Mouse (Mus musculus) forebrain, postnatal 0 days (tissue): ENCODE measurements around the gene Rhbdl1. TPM values are rescaled to one million over a fixed set of nuclear protein-coding genes. Genes with fewer than 3 reads are reported as not detected.

Source experiments
- ATAC-seq: fragments of 200-750 bp; cut with Nextera tagmentation; 2 replicates; pipeline ENCODE4 v1.8.0; 2017; ENCODE audit warnings: mild to moderate bottlenecking, moderate library complexity
- DNase-seq: peaks from one replicate; pipeline ENCODE4 v3.0.0-alpha.2; 2015
- H3K27ac ChIP-seq: fragments of 300-500 bp; sonication (generic); 2 replicates; pipeline ENCODE4 v1.5.1; 2014; ENCODE audit warnings: low read depth, mild to moderate bottlenecking, antibody characterized with exemption, low read length, moderate library complexity, mixed read lengths
- H3K27me3 ChIP-seq: fragments of 300-500 bp; sonication (generic); 2 replicates; pipeline ENCODE4 v1.6.1; 2014; ENCODE audit warnings: mild to moderate bottlenecking, low read length, mixed read lengths; ENCODE audit not compliant: insufficient read depth
- H3K36me3 ChIP-seq: fragments of 300-500 bp; sonication (generic); 2 replicates; pipeline ENCODE4 v1.6.1; 2014; ENCODE audit warnings: mild to moderate bottlenecking, moderate library complexity; ENCODE audit not compliant: insufficient read depth
- H3K4me1 ChIP-seq: fragments of 300-500 bp; sonication (generic); 2 replicates; pipeline ENCODE4 v1.6.1; 2014; ENCODE audit warnings: antibody characterized with exemption; ENCODE audit not compliant: insufficient read depth
- H3K4me2 ChIP-seq: fragments of 300-500 bp; sonication (generic); 2 replicates; pipeline ENCODE4 v1.6.1; 2014; ENCODE audit warnings: low read depth, mild to moderate bottlenecking, moderate library complexity
- H3K4me3 ChIP-seq: fragments of 300-500 bp; sonication (generic); 2 replicates; pipeline ENCODE4 v1.5.1; 2014; ENCODE audit warnings: low read depth, low read length, mixed read lengths
- H3K9ac ChIP-seq: fragments of 300-500 bp; sonication (generic); 2 replicates; pipeline ENCODE4 v1.6.1; 2014; ENCODE audit warnings: mild to moderate bottlenecking
- H3K9me3 ChIP-seq: fragments of 300-500 bp; sonication (generic); 2 replicates; pipeline ENCODE4 v1.6.1; 2016; ENCODE audit warnings: low read length
- CTCF ChIP-seq: sonication (generic); IDR thresholded peaks from 2 replicates; pipeline ENCODE4 v1.5.1; 2016; ENCODE audit warnings: antibody characterized with exemption, control low read depth, low read depth
- WGBS: fragments of 180-500 bp; shearing (Covaris S2); extraction: QIAGEN DNeasy Blood & Tissue Kit; methylation state at CpG from one replicate; pipeline ENCODE4 v1.1.7; 2014; 5-methylcytosine and 5-hydroxymethylcytosine counted together
- polyA plus RNA-seq: library from polyadenylated mRNA; unstranded; fragments of >200 nt; fragmentation: Nextera tagmentation; extraction: Ambion mirVana; gene quantifications from 2 replicates; pipeline ENCODE4 v1.2.1, GENCODE M21; 2015
- total RNA-seq: library from RNA; depleted of rRNA; stranded (reverse); fragments of >200 nt; gene quantifications from 2 replicates; pipeline ENCODE4 v1.2.3, GENCODE M21; 2014

Rhbdl1 gene
- total and polyA plus RNA-seq, 2 experiments from 2014 or later = 83.3 to 85.4 TPM

DNA sequence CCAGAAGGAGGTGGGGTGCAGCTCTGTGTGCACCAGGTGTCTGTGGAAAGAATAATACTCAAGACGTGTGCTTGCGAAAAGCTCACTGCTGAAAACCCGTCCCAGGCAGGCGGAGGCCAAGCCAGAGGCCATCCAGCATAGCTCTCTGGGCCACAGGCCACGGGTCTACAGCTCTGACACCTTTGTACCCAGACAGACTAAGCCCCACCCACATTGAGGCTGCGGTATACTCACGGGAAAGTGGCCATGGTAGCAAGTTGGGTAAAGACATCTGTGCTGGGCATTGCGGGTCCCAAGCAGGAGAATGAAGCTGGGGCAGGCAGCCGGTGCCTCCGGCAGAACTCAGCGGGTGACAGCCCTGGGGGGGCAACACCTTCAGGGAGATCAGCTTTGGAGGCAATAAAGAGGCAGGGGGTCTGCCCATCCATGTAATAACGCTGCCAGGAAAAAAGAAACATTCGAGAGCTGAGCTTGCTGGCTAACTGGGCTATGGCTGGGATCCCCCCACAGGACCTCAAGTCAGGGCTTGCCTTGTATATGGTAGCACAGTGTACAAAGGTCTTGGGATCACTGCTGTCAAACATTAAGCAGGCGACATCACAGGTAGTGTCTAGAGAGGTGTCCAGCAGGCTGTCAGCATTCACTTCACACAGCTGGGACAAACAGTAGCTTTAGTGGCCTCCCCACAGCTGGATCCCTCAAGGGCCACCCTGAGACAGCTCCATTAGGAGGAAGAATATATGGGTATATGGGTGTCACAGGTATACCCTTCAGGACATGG is 2.5 kb upstream of the Rhbdl1 start:
- no peak for TF ChIP-seq CTCF
- WGBS = 90% methylated on average over 14 of the region's 14 CpGs
- no peak for ATAC-seq
- H3K9me3 ChIP-seq = no peaks in the 10 kb centered on the region
- H3K27me3 ChIP-seq = no peaks in the 10 kb centered on the region
- no peak overlapping the region for H3K9ac ChIP-seq
- H3K36me3 ChIP-seq = peaks cover 38% of the 10 kb centered on the region
- no peak overlapping the region for H3K4me3 ChIP-seq
- H3K4me1 ChIP-seq = peaks cover 29% of the 10 kb centered on the region
- DNase-seq = no peak
- no peak overlapping the region for H3K4me2 ChIP-seq
- no peak overlapping the region for H3K27ac ChIP-seq

DNA sequence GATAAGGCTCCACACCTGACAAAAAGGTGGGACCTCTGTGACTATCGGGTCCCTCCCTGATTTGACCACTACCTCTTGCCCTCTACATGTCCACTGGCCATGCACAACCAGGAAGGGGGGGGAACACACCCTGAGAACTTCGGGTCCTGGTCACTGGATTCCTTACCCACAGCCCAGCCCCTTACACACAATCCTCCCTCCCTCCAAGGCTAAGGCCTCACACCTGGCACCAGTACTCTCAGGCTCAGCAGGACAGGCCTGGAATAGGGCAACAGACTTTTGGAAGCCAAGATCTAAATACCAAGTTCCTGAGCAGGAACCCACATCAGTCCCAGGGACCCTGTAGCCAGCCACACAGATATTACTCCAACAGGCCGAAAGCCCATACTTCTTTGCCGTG is 1.8 kb upstream of the Rhbdl1 start:
- Histone ChIP-seq H3K9me3 (no peaks in the 10 kb centered on the region), H3K4me1 (peaks cover 33% of the 10 kb centered on the region), H3K4me2 (no peak overlapping the region), H3K27ac (no peak overlapping the region), H3K27me3 (no peaks in the 10 kb centered on the region), H3K4me3 (no peak overlapping the region), H3K36me3 (peaks cover 38% of the 10 kb centered on the region), H3K9ac (no peak overlapping the region)
- no peak for ATAC-seq
- TF ChIP-seq CTCF = no peak
- DNase-seq = no peak
- 89% methylated on average over 4 of the region's 4 CpGs for WGBS

DNA sequence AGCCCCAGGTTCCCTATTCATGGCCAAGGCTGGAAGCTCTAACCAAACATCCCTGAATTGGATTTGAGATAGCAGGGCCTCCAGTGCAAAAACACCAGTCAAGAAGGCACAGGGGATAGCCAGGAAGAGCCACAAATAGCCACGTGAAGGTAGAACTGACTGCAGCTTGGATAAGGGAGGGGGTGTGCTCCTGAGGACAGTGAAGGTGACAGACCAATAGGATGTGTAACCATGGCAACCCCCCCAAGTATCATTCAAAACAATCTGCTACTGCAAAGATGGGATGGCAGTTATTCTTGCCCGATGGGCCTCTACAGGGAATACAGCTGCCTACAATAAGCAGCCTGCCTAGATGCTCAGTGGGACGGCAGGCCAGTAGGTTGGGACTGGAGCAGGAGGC is 438 bp upstream of the Rhbdl1 start:
- no peak for TF ChIP-seq CTCF
- WGBS = 15% methylated on average over 3 of the region's 3 CpGs

GRCm38 (mm10) chr17:25836397-25837075 is 559 bp downstream of the Rhbdl1 start:
- ATAC-seq (peak; percentile 0; the same call in 1 of the 2 replicates), DNase-seq (no peak)
- Histone ChIP-seq H3K36me3 (peaks cover 29% of the 10 kb centered on the region), H3K4me3 (peak overlapping the region; percentile 61), H3K27me3 (no peaks in the 10 kb centered on the region), H3K4me2 (peak overlapping the region; percentile 89), H3K9ac (peak overlapping the region; percentile 77), H3K4me1 (peaks cover 33% of the 10 kb centered on the region), H3K27ac (peak overlapping the region; percentile 84), H3K9me3 (no peaks in the 10 kb centered on the region)
- TF ChIP-seq CTCF = no peak
- WGBS = 24% methylated on average over 21 of the region's 23 CpGs

More for the DNA sequence above, 438 bp upstream of the Rhbdl1 start:
- H3K4me1 ChIP-seq = peaks cover 27% of the 10 kb centered on the region
- no peaks in the 10 kb centered on the region for H3K27me3 ChIP-seq
- peak overlapping the region; percentile 77; the same call in 1 of the 2 replicates for H3K9ac ChIP-seq
- no peaks in the 10 kb centered on the region for H3K9me3 ChIP-seq
- peak overlapping the region; percentile 89 for H3K4me2 ChIP-seq
- no peak overlapping the region for H3K4me3 ChIP-seq
- DNase-seq = no peak
- H3K36me3 ChIP-seq = peaks cover 38% of the 10 kb centered on the region
- ATAC-seq = no peak
- peak overlapping the region; percentile 84 for H3K27ac ChIP-seq

DNA sequence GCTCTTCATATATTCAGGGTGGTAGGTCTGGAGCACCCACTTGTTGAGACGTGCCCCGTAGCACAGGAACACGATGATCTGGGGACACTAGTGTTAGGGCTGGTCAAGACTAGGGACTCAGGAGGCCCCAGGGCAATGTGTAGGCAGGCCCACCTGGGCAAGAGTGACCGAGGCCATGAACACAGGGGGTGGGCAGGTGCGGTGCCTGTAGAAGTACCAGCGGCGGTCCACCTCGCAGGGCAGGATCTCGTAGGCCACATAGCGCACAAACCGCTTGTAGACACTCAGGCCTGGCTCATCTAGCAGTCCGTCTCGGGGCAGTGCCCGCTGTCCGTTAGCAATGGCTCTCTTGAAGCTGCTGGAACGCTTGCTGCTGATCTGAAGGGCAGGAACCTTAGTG is 1.3 kb downstream of the Rhbdl1 start:
- Histone ChIP-seq H3K9ac (peak overlapping the region; percentile 77; the same call in 1 of the 2 replicates), H3K4me1 (peaks cover 37% of the 10 kb centered on the region), H3K27ac (no peak overlapping the region), H3K36me3 (peaks cover 29% of the 10 kb centered on the region), H3K4me3 (no peak overlapping the region), H3K27me3 (no peaks in the 10 kb centered on the region), H3K9me3 (no peaks in the 10 kb centered on the region), H3K4me2 (peak overlapping the region; percentile 89)
- ATAC-seq (no peak), DNase-seq (no peak)
- TF ChIP-seq CTCF = no peak
- 92% methylated on average over 16 of the region's 16 CpGs for WGBS

DNA sequence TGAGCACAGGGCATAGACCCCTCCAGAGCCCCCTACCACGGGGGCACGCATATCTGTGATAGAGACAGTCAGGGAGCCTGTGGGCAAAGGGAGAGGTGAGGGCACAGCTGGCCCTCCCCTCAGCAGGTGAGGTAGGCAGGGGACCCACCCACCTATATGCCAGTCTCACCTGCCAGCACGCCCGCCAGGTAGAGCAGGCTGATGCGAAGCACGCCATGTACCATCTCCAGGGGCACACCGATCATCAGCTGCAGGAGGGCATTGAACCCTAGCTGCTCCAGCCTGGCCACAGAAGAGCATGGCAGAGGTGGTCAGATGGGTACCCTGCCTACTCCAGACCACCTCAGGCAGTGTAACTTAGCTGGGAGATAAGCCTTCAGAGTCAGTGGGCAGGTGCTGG is 1.8 kb downstream of the Rhbdl1 start:
- Histone ChIP-seq H3K27me3 (no peaks in the 10 kb centered on the region), H3K9me3 (no peaks in the 10 kb centered on the region), H3K4me2 (no peak overlapping the region), H3K4me3 (no peak overlapping the region), H3K9ac (no peak overlapping the region), H3K36me3 (peaks cover 29% of the 10 kb centered on the region), H3K27ac (no peak overlapping the region), H3K4me1 (peaks cover 37% of the 10 kb centered on the region)
- TF ChIP-seq CTCF = no peak
- no peak for ATAC-seq
- WGBS = 91% methylated on average over 7 of the region's 7 CpGs
- no peak for DNase-seq
